9 mouse cellular contexts compared by ENCODE assay signal in the genomic region with DNA sequence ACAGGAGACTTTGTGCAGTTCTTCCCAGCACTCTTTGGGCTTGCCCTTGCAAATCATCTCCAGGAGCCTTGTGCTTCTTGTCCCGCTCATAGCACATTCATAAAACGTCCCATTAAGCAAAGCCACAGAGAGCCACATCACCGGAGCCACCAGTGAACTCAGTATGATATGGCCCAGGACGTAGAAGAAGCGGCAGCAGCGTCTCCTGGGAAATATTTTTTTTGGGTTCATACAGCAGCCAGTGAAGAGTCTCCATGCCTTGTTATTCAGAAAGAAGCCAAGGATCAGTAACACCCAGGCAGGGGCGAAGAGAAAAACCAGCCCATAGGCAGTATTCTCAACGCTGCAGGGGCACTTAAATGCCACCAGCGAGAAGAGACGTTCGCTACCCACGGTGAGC. TPM values are rescaled to one million over a fixed set of nuclear protein-coding genes. Genes with fewer than 3 reads are reported as not detected.
A peak's percentile ranks its signal among the peaks of the same experiment; 100 is the strongest.
DNase-seq lines count a peak whose midpoint lies in the region; ATAC-seq and TF ChIP-seq lines count a peak whose summit lies in the region.
"Had no signal": no experiment of that assay in that cellular context is flagged by ENCODE, and none has a peak within 500 bp of the region (broad histone marks: within the 10 kb centered on the region; RNA-seq: fewer than 3 reads in every experiment).

No protein-coding gene starts in this region.

- H3K4me2 ChIP-seq in kidney, embryonic 16.5 days (replicated peaks; ENCODE audit: low read depth, low read length) = peak overlapping the region; percentile 50
- H3K4me2 ChIP-seq in hindbrain, embryonic 13.5 days = peak overlapping the region; percentile 37
- peak overlapping the region; percentile 33 for H3K4me2 ChIP-seq in midbrain, embryonic 15.5 days

- H3K36me3 ChIP-seq in kidney, embryonic 16.5 days (ENCODE audit: insufficient read depth, low read length) = no peaks in the 10 kb centered on the region
- no peaks in the 10 kb centered on the region for H3K36me3 ChIP-seq in hindbrain, embryonic 13.5 days
- H3K36me3 ChIP-seq in midbrain, embryonic 15.5 days (replicated peaks) = no peaks in the 10 kb centered on the region

- H3K9me3 ChIP-seq in kidney, embryonic 16.5 days (ENCODE audit: low read length) = no peaks in the 10 kb centered on the region
- H3K9me3 ChIP-seq in hindbrain, embryonic 13.5 days = no peaks in the 10 kb centered on the region
- no peaks in the 10 kb centered on the region for H3K9me3 ChIP-seq in midbrain, embryonic 15.5 days

- H3K27me3 ChIP-seq in kidney, embryonic 16.5 days (ENCODE audit: insufficient read depth, low read length) = no peaks in the 10 kb centered on the region
- no peaks in the 10 kb centered on the region for H3K27me3 ChIP-seq in hindbrain, embryonic 13.5 days
- H3K27me3 ChIP-seq in midbrain, embryonic 15.5 days (replicated peaks) = no peaks in the 10 kb centered on the region

- no peak for TF ChIP-seq POLR2A in cortical plate, adult 2 months (IDR thresholded peaks at IDR 0.05; ENCODE audit: extremely low read depth, insufficient read depth, low read length)

- H3K27ac ChIP-seq in kidney, embryonic 16.5 days (ENCODE audit: low read length) = no peak overlapping the region
- no peak overlapping the region for H3K27ac ChIP-seq in cortical plate, adult 2 months (ENCODE audit: insufficient read depth, low read length)
- H3K27ac ChIP-seq in hindbrain, embryonic 13.5 days = no peak overlapping the region
- no peak overlapping the region for H3K27ac ChIP-seq in midbrain, embryonic 15.5 days

- TF ChIP-seq CTCF in cortical plate, adult 2 months (IDR thresholded peaks at IDR 0.05; ENCODE audit: extremely low read depth, insufficient read depth, low read length) = no peak

- peak overlapping the region; percentile 32 for H3K4me3 ChIP-seq in kidney, embryonic 16.5 days (ENCODE audit: low read length)
- H3K4me3 ChIP-seq in cortical plate, adult 2 months (ENCODE audit: insufficient read depth, low read length) = peak overlapping the region; percentile 32
- H3K4me3 ChIP-seq in hindbrain, embryonic 13.5 days = peak overlapping the region; percentile 6
- peak overlapping the region; percentile 15 for H3K4me3 ChIP-seq in midbrain, embryonic 15.5 days

- H3K4me1 ChIP-seq in kidney, embryonic 16.5 days (ENCODE audit: insufficient read depth, low read length) = peaks cover 6% of the 10 kb centered on the region; the same call in 1 of the 2 replicates
- H3K4me1 ChIP-seq in cortical plate, adult 2 months (ENCODE audit: control insufficient read depth, insufficient read depth, low read length) = no peaks in the 10 kb centered on the region
- no peaks in the 10 kb centered on the region for H3K4me1 ChIP-seq in hindbrain, embryonic 13.5 days (replicated peaks)
- H3K4me1 ChIP-seq in midbrain, embryonic 15.5 days = peaks cover 3% of the 10 kb centered on the region; the same call in 1 of the 2 replicates

- peak; percentile 39; the same call in 1 of the 2 replicates for ATAC-seq in kidney, embryonic 16.5 days (ENCODE audit: low FRiP score, low TSS enrichment)
- peak; percentile 13 for ATAC-seq in hindbrain, embryonic 13.5 days (ENCODE audit: low FRiP score)
- peak; percentile 46 for ATAC-seq in midbrain, embryonic 15.5 days (replicated peaks)

- WGBS in kidney, embryonic 16.5 days = 53% methylated on average over 12 of the region's 12 CpGs
- WGBS in hindbrain, embryonic 13.5 days = 66% methylated on average over 12 of the region's 12 CpGs
- 59% methylated on average over 12 of the region's 12 CpGs for WGBS in midbrain, embryonic 15.5 days

- peak overlapping the region; percentile 44 for H3K9ac ChIP-seq in kidney, embryonic 16.5 days (replicated peaks; ENCODE audit: low read length)
- no peak overlapping the region for H3K9ac ChIP-seq in hindbrain, embryonic 13.5 days
- no peak overlapping the region; the same call in 1 of the 2 replicates for H3K9ac ChIP-seq in midbrain, embryonic 15.5 days

- no peak for DNase-seq in kidney, postnatal 10 days
- no peak for DNase-seq in gastrocnemius, postnatal 25 days
- DNase-seq in urinary bladder, postnatal 4 days (ENCODE audit: low spot score in 2 of 2) = no peak
- no peak for DNase-seq in spleen, postnatal 36 days (ENCODE audit: low spot score in 2 of 2)

RNA-seq across cellular contexts. Expression of a gene that starts 0.4 kb away (rescaled TPM):
- 0.46 and 0.74 TPM in 2 replicates for polyA plus RNA-seq in kidney, embryonic 16.5 days (2015; fragmentation: Nextera tagmentation; extraction: Ambion mirVana)
- 2.0 and 2.4 TPM in 2 replicates for polyA plus RNA-seq in cortical plate, adult 2 months (2012; rRNA removed)
- polyA plus RNA-seq in hindbrain, embryonic 13.5 days (2015; fragmentation: Nextera tagmentation; extraction: Ambion mirVana) = 0.43 and 0.44 TPM in 2 replicates
- 0.64 and 0.74 TPM in 2 replicates for polyA plus RNA-seq in midbrain, embryonic 15.5 days (2015; fragmentation: Nextera tagmentation; extraction: Ambion mirVana)
- total RNA-seq in gastrocnemius, postnatal 25 days (2021) = under 1 TPM; 0.40 to 0.41 TPM

RNA-seq across cellular contexts. Expression of a gene that starts 31.8 kb away (rescaled TPM):
- polyA plus RNA-seq in kidney, embryonic 16.5 days (2015; fragmentation: Nextera tagmentation; extraction: Ambion mirVana) = 0.57 and 0.96 TPM in 2 replicates
- 0.42 and 0.56 TPM in 2 replicates for polyA plus RNA-seq in cortical plate, adult 2 months (2012; rRNA removed)
- 0.16 and 0.78 TPM in 2 replicates for polyA plus RNA-seq in hindbrain, embryonic 13.5 days (2015; fragmentation: Nextera tagmentation; extraction: Ambion mirVana)
- polyA plus RNA-seq in midbrain, embryonic 15.5 days (2015; fragmentation: Nextera tagmentation; extraction: Ambion mirVana) = 0.36 and 0.63 TPM in 2 replicates
- under 1 TPM in 1 of 2 experiments, not detected in 1; 0.24 TPM for total RNA-seq in gastrocnemius, postnatal 25 days (2021)
- total RNA-seq: heart, postnatal 14 days had no signal

RNA-seq across cellular contexts. Expression of a gene that starts 51.9 kb away (rescaled TPM):
- not detected in 2 replicates for polyA plus RNA-seq in kidney, embryonic 16.5 days (2015; fragmentation: Nextera tagmentation; extraction: Ambion mirVana)
- 0.02 TPM in 1 of 2 replicates, not detected in the other for polyA plus RNA-seq in cortical plate, adult 2 months (2012; rRNA removed)
- polyA plus RNA-seq in hindbrain, embryonic 13.5 days (2015; fragmentation: Nextera tagmentation; extraction: Ambion mirVana) = not detected in 2 replicates
- not detected in 2 replicates for polyA plus RNA-seq in midbrain, embryonic 15.5 days (2015; fragmentation: Nextera tagmentation; extraction: Ambion mirVana)
- not detected for total RNA-seq in gastrocnemius, postnatal 25 days (2021)
- total RNA-seq: heart, postnatal 14 days had no signal

RNA-seq across cellular contexts. Expression of a gene that starts 58.6 kb away (rescaled TPM):
- polyA plus RNA-seq in kidney, embryonic 16.5 days (2015; fragmentation: Nextera tagmentation; extraction: Ambion mirVana) = not detected in 2 replicates
- polyA plus RNA-seq in cortical plate, adult 2 months (2012; rRNA removed) = 0.19 TPM in 1 of 2 replicates, not detected in the other
- polyA plus RNA-seq in hindbrain, embryonic 13.5 days (2015; fragmentation: Nextera tagmentation; extraction: Ambion mirVana) = not detected in 2 replicates
- polyA plus RNA-seq in midbrain, embryonic 15.5 days (2015; fragmentation: Nextera tagmentation; extraction: Ambion mirVana) = not detected in 2 replicates
- not detected for total RNA-seq in gastrocnemius, postnatal 25 days (2021)
- total RNA-seq: heart, postnatal 14 days had no signal
